Mouse (Mus musculus): ENCODE measurements at regions not wholly inside any gene's neighbourhood (a gene's known extent, or its start where the extent isn't known, plus 50 kb on each side); places are given as distances from the start of the nearest gene placed in this dataset.
"Not testable (repeated sequence)": the region's sequence is repeated elsewhere in the genome, so short reads cannot be mapped to it uniquely, and the experiment has no call there.

GRCm38 (mm10) chr17:48672749-48673148 is 218.0 kb downstream of the Unc5cl start:
- WGBS (ENCODE audit: insufficient replicate concordance), result 60% methylated on average over 3 of the region's 3 CpGs
- ATAC-seq (ENCODE audit: low read depth) (no peak), DNase-seq (no peak)
- H3K9ac ChIP-seq, result no peak overlapping the region
- no peak overlapping the region for H3K27ac ChIP-seq
- no peaks in the 10 kb centered on the region; the same call in 1 of the 2 replicates for H3K9me3 ChIP-seq (replicated peaks)
- no peaks in the 10 kb centered on the region for H3K27me3 ChIP-seq
- no peaks in the 10 kb centered on the region for H3K4me1 ChIP-seq (replicated peaks)
- H3K4me2 ChIP-seq, result no peak overlapping the region
- H3K4me3 ChIP-seq (replicated peaks), result no peak overlapping the region
- H3K36me3 ChIP-seq, result no peaks in the 10 kb centered on the region

- ATAC-seq (ENCODE audit: low read depth) (no peak), DNase-seq (no peak)
- Histone ChIP-seq H3K27ac (no peak overlapping the region), H3K4me1 (replicated peaks) (no peaks in the 10 kb centered on the region), H3K9me3 (replicated peaks) (no peaks in the 10 kb centered on the region; the same call in 1 of the 2 replicates), H3K4me3 (replicated peaks) (no peak overlapping the region), H3K36me3 (no peaks in the 10 kb centered on the region), H3K27me3 (no peaks in the 10 kb centered on the region), H3K4me2 (no peak overlapping the region), H3K9ac (no peak overlapping the region)
- WGBS (ENCODE audit: insufficient replicate concordance), result 61% methylated on average over 12 of the region's 12 CpGs
Observed at GRCm38 (mm10) chr17:48678216-48678832, 223.6 kb downstream of the Unc5cl start.

- Histone ChIP-seq H3K9ac (no peak overlapping the region), H3K4me1 (replicated peaks) (no peaks in the 10 kb centered on the region), H3K4me3 (replicated peaks) (no peak overlapping the region), H3K36me3 (no peaks in the 10 kb centered on the region), H3K9me3 (replicated peaks) (no peaks in the 10 kb centered on the region; the same call in 1 of the 2 replicates), H3K27me3 (no peaks in the 10 kb centered on the region), H3K27ac (no peak overlapping the region), H3K4me2 (no peak overlapping the region)
- ATAC-seq (ENCODE audit: low read depth), result no peak
- DNase-seq, result no peak
- 70% methylated on average over 10 of the region's 10 CpGs for WGBS (ENCODE audit: insufficient replicate concordance)
Observed at GRCm38 (mm10) chr17:48680331-48680730, 225.6 kb downstream of the Unc5cl start.

- 54% methylated on average over 2 of the region's 2 CpGs for WGBS (ENCODE audit: insufficient replicate concordance)
- H3K4me1 ChIP-seq (replicated peaks), result no peaks in the 10 kb centered on the region
- no peak for DNase-seq
- H3K9me3 ChIP-seq (replicated peaks), result no peaks in the 10 kb centered on the region
- H3K9ac ChIP-seq, result no peak overlapping the region
- H3K4me3 ChIP-seq (replicated peaks), result no peak overlapping the region
- no peak overlapping the region for H3K27ac ChIP-seq
- no peak overlapping the region for H3K4me2 ChIP-seq
- no peak for ATAC-seq (ENCODE audit: low read depth)
- H3K36me3 ChIP-seq, result no peaks in the 10 kb centered on the region
- no peaks in the 10 kb centered on the region for H3K27me3 ChIP-seq
Observed at GRCm38 (mm10) chr17:48688944-48689343, 234.2 kb downstream of the Unc5cl start.

GRCm38 (mm10) chr17:48698456-48698855 is 233.7 kb upstream of the Lrfn2 start:
- Histone ChIP-seq H3K27me3 (no peaks in the 10 kb centered on the region), H3K4me3 (replicated peaks) (no peak overlapping the region), H3K36me3 (no peaks in the 10 kb centered on the region), H3K4me2 (no peak overlapping the region), H3K9me3 (replicated peaks) (no peaks in the 10 kb centered on the region), H3K27ac (no peak overlapping the region), H3K9ac (no peak overlapping the region), H3K4me1 (replicated peaks) (no peaks in the 10 kb centered on the region)
- DNase-seq (no peak), ATAC-seq (ENCODE audit: low read depth) (no peak)
- 62% methylated on average over 5 of the region's 5 CpGs for WGBS (ENCODE audit: insufficient replicate concordance)

- Histone ChIP-seq H3K27ac (no peak overlapping the region), H3K4me1 (replicated peaks) (no peaks in the 10 kb centered on the region), H3K9me3 (replicated peaks) (no peaks in the 10 kb centered on the region), H3K36me3 (no peaks in the 10 kb centered on the region), H3K27me3 (no peaks in the 10 kb centered on the region), H3K4me3 (replicated peaks) (no peak overlapping the region), H3K9ac (no peak overlapping the region), H3K4me2 (no peak overlapping the region)
- WGBS (ENCODE audit: insufficient replicate concordance), result 22% methylated on average over 10 of the region's 10 CpGs
- ATAC-seq (ENCODE audit: low read depth) (no peak), DNase-seq (no peak)
Observed at GRCm38 (mm10) chr17:48700591-48700990, 231.6 kb upstream of the Lrfn2 start.

GRCm38 (mm10) chr17:48720506-48720905 is 211.7 kb upstream of the Lrfn2 start:
- Histone ChIP-seq H3K4me3 (replicated peaks) (no peak overlapping the region), H3K9ac (no peak overlapping the region), H3K9me3 (replicated peaks) (no peaks in the 10 kb centered on the region), H3K27ac (no peak overlapping the region), H3K27me3 (no peaks in the 10 kb centered on the region), H3K36me3 (no peaks in the 10 kb centered on the region), H3K4me2 (no peak overlapping the region), H3K4me1 (replicated peaks) (no peaks in the 10 kb centered on the region)
- no peak for ATAC-seq (ENCODE audit: low read depth)
- 54% methylated on average over 4 of the region's 4 CpGs for WGBS (ENCODE audit: insufficient replicate concordance)
- no peak for DNase-seq

- H3K4me3 ChIP-seq (replicated peaks), result no peak overlapping the region
- ATAC-seq (ENCODE audit: low read depth), result no peak
- no peak overlapping the region for H3K4me2 ChIP-seq
- no peak overlapping the region for H3K9ac ChIP-seq
- no peaks in the 10 kb centered on the region for H3K4me1 ChIP-seq (replicated peaks)
- H3K9me3 ChIP-seq (replicated peaks), result no peaks in the 10 kb centered on the region
- no peaks in the 10 kb centered on the region for H3K36me3 ChIP-seq
- WGBS (ENCODE audit: insufficient replicate concordance), result 65% methylated on average over 10 of the region's 10 CpGs
- no peak for DNase-seq
- H3K27ac ChIP-seq, result no peak overlapping the region
- no peaks in the 10 kb centered on the region for H3K27me3 ChIP-seq
Observed at GRCm38 (mm10) chr17:48723286-48723685, 208.9 kb upstream of the Lrfn2 start.

GRCm38 (mm10) chr17:48724513-48725112 is 207.6 kb upstream of the Lrfn2 start:
- H3K27ac ChIP-seq, result no peak overlapping the region
- no peaks in the 10 kb centered on the region for H3K9me3 ChIP-seq (replicated peaks)
- no peaks in the 10 kb centered on the region for H3K4me1 ChIP-seq (replicated peaks)
- no peaks in the 10 kb centered on the region for H3K36me3 ChIP-seq
- no peak overlapping the region for H3K9ac ChIP-seq
- WGBS (ENCODE audit: insufficient replicate concordance), result 59% methylated on average over 11 of the region's 11 CpGs
- no peak overlapping the region for H3K4me3 ChIP-seq (replicated peaks)
- no peak for ATAC-seq (ENCODE audit: low read depth)
- DNase-seq, result no peak
- H3K27me3 ChIP-seq, result no peaks in the 10 kb centered on the region
- H3K4me2 ChIP-seq, result no peak overlapping the region

- WGBS (ENCODE audit: insufficient replicate concordance), result 48% methylated on average over 3 of the region's 3 CpGs
- Histone ChIP-seq H3K4me1 (replicated peaks) (no peaks in the 10 kb centered on the region), H3K4me3 (replicated peaks) (no peak overlapping the region), H3K9ac (no peak overlapping the region), H3K36me3 (no peaks in the 10 kb centered on the region), H3K4me2 (no peak overlapping the region), H3K27me3 (no peaks in the 10 kb centered on the region), H3K27ac (no peak overlapping the region), H3K9me3 (replicated peaks) (no peaks in the 10 kb centered on the region)
- ATAC-seq (ENCODE audit: low read depth) (no peak), DNase-seq (no peak)
Observed at GRCm38 (mm10) chr17:48726460-48726859, 205.7 kb upstream of the Lrfn2 start.

GRCm38 (mm10) chr17:48733801-48734200 is 198.4 kb upstream of the Lrfn2 start:
- Histone ChIP-seq H3K9me3 (replicated peaks) (no peaks in the 10 kb centered on the region), H3K27me3 (no peaks in the 10 kb centered on the region), H3K4me1 (replicated peaks) (no peaks in the 10 kb centered on the region), H3K27ac (no peak overlapping the region), H3K4me3 (replicated peaks) (no peak overlapping the region), H3K4me2 (no peak overlapping the region), H3K36me3 (no peaks in the 10 kb centered on the region), H3K9ac (no peak overlapping the region)
- ATAC-seq (ENCODE audit: low read depth), result no peak
- DNase-seq, result no peak
- 67% methylated on average over 9 of the region's 9 CpGs for WGBS (ENCODE audit: insufficient replicate concordance)

GRCm38 (mm10) chr17:48737181-48737580 is 195.0 kb upstream of the Lrfn2 start:
- H3K4me2 ChIP-seq; ATAC-seq (ENCODE audit: low read depth); H3K4me3 ChIP-seq (replicated peaks); H3K9ac ChIP-seq; DNase-seq; H3K9me3 ChIP-seq (replicated peaks); H3K27me3 ChIP-seq; H3K27ac ChIP-seq; H3K36me3 ChIP-seq; H3K4me1 ChIP-seq (replicated peaks): not testable (repeated sequence)
- WGBS (ENCODE audit: insufficient replicate concordance), result 76% methylated on average over 2 of the region's 2 CpGs

Measured in liver, embryonic 13.5 days (tissue).